Mouse (Mus musculus) C3H10T1/2 (cell line): Measurements from ENCODE around the gene Fth1. TPM values are rescaled to one million over a fixed set of nuclear protein-coding genes. Genes with fewer than 3 reads are reported as not detected.

Experiments used
- polyA plus RNA-seq, 2 experiments: library from polyadenylated mRNA; unstranded; fragments of >200 nt; fragmentation: generic; extraction: Trizol; gene quantifications; one replicate each; pipeline ENCODE4 v1.2.1; 2012; ENCODE audit warnings: missing spikeins in 2 of 2

Fth1 gene
- 1,000 to 10,000 TPM; 7,725 to 8,931 TPM for polyA plus RNA-seq

DNA sequence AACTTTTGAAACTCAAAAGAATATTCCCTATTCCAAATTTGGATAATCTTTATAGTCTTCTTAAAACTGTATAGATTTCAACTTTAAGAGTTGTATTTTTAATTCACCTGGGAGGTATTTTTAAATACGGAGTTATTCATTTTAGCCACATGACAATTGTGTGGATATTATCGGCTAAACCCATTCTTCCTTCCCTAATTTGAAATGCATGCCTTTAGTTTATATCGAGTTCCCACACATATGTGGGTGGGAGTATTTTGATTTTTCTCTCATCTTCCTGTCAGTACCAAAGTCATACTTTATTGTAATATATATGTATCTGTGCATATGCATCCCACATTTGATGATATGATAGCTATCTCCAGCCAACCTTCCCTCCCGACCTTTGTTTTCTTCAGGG lies at the start of gene Fth1:
Fth1 (plus strand) TSS at position 341 of the 400 bp plus-strand sequence.

DNA sequence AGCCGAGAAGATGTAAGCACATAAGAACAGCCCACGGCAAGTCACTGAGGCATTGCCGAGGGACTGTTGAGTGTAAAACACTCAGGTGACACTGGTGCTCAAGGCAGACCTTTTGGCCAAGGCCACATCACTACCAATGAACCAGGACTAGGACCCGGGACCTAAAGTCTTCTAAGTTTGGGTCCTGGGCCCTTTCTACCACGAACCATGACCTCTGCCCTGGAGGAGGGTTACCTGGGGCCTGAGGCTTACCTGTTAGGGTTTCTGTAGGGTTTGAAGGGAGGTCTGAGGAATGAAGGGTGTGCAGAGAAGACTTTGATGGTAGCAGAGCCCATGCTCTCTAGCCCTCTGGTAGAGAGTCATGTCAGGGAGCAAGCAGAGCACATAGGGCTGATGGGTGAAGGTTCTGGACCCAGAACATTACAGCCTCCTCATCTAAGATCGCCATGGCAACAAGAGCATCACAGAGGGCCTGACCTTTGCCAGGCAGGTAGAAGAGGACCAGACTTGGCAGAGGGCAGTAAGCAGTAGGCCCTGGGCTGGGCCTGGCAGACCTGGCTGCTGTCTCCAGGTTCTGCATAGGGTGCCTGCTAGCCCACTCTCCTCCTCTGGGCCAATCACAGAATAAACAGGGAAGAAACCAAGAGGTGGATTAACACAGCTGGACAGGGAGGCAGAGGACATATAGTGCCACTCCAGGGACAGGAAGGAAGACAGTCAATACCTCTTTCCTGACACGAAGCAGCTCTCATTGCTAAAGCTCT lies 21.0 kb downstream of the Fth1 start, which contains the start of the genes Best1 and Rab3il1:
Best1 (minus strand) TSS at position 428 of the 764 bp plus-strand sequence.
Rab3il1 (plus strand) TSS at position 464 of the 764 bp plus-strand sequence.

Other genes with a start within 250 kb of the Fth1 start
- gene Scgb2a2, start 133.0 kb upstream of the Fth1 start, polyA plus RNA-seq = not detected
- 10 to 100 TPM; 80.6 to 94.5 TPM for gene Incenp, start 81.0 kb upstream of the Fth1 start, polyA plus RNA-seq
- gene Best1, start 21.0 kb downstream of the Fth1 start, polyA plus RNA-seq = under 1 TPM in 1 of 2 experiments, not detected in 1; 0.05 TPM
- gene Rab3il1, start 21.1 kb downstream of the Fth1 start, polyA plus RNA-seq = 10 to 100 TPM in 1 of 2 experiments, 1 to 10 TPM in 1; 3.3 to 37.4 TPM
- 100 to 1,000 TPM in 1 of 2 experiments, 10 to 100 TPM in 1; 78.0 to 135 TPM for gene Fads3, start 61.0 kb downstream of the Fth1 start, polyA plus RNA-seq
- 10 to 100 TPM; 76.1 to 84.0 TPM for gene Fads2, start 121.1 kb downstream of the Fth1 start, polyA plus RNA-seq
- 10 to 100 TPM; 44.4 to 85.1 TPM for gene Fads1, start 202.3 kb downstream of the Fth1 start, polyA plus RNA-seq
- gene Tmem258, start 223.4 kb downstream of the Fth1 start, polyA plus RNA-seq = 100 to 1,000 TPM; 442 to 477 TPM
- gene Fen1, start 223.6 kb downstream of the Fth1 start, polyA plus RNA-seq = 10 to 100 TPM; 20.1 to 48.2 TPM